Mouse (Mus musculus) ES-E14 (cell line): Measurements from ENCODE around the gene Dlec1. TPM values are rescaled to one million over a fixed set of nuclear protein-coding genes. Genes with fewer than 3 reads are reported as not detected.

ENCODE experiments used
- DNase-seq: peaks from one replicate; pipeline ENCODE4 v3.0.0-alpha.2; 2013; ENCODE audit warnings: low read depth, low spot score
- H3K27ac ChIP-seq: 2 replicates; pipeline ENCODE4 v1.5.1; 2012; ENCODE audit warnings: low read depth, mild to moderate bottlenecking, low read length, moderate library complexity, mixed read lengths; ENCODE audit not compliant: poor library complexity, insufficient read depth, severe bottlenecking
- H3K36me3 ChIP-seq: 2 replicates; pipeline ENCODE4 v1.6.1; 2012; ENCODE audit warnings: mild to moderate bottlenecking, low read length, moderate library complexity, mixed read lengths; ENCODE audit not compliant: control insufficient read depth, poor library complexity, insufficient read depth, severe bottlenecking
- H3K4me1 ChIP-seq, 2 experiments: fragments of 150-350 bp in 1 of 2; sonication (generic) in 1 of 2; 2 replicates each; pipeline ENCODE4 v1.6.1; 2012; ENCODE audit warnings: low read length in 2 of 2, mild to moderate bottlenecking in 1 of 2, mixed read lengths in 1 of 2; ENCODE audit not compliant: control insufficient read depth in 2 of 2, insufficient read depth in 2 of 2, poor library complexity in 1 of 2
- H3K4me3 ChIP-seq, 2 experiments: fragments of 150-350 bp in 1 of 2; sonication (generic) in 1 of 2; 2 replicates each; pipeline ENCODE4 v1.5.1; 2012; ENCODE audit warnings: low read length in 2 of 2, low read depth in 1 of 2, mild to moderate bottlenecking in 1 of 2, mixed read lengths in 1 of 2; ENCODE audit not compliant: insufficient read depth in 1 of 2, poor library complexity in 1 of 2, severe bottlenecking in 1 of 2
- H3K9ac ChIP-seq: 2 replicates; pipeline ENCODE4 v1.6.1; 2012; ENCODE audit warnings: low read depth, mild to moderate bottlenecking, low read length, mixed read lengths; ENCODE audit not compliant: poor library complexity, insufficient read depth, severe bottlenecking
- H3K9me3 ChIP-seq: fragments of 150-350 bp; sonication (generic); 2 replicates; pipeline ENCODE4 v1.6.1; 2012; ENCODE audit warnings: low read depth, mild to moderate bottlenecking, low read length; ENCODE audit not compliant: control insufficient read depth, insufficient read depth
- CHD2 ChIP-seq: IDR thresholded peaks from 2 replicates; pipeline ENCODE4 v1.6.1; 2014; ENCODE audit warnings: mild to moderate bottlenecking, low read depth, low read length, inconsistent platforms
- HCFC1 ChIP-seq: IDR thresholded peaks from 2 replicates; pipeline ENCODE4 v1.6.1; 2012; ENCODE audit warnings: low read length, inconsistent platforms, borderline replicate concordance; ENCODE audit not compliant: insufficient read depth
- MAFK ChIP-seq: IDR thresholded peaks from 2 replicates; pipeline ENCODE4 v1.6.1; 2014; ENCODE audit warnings: mild to moderate bottlenecking, low read depth, low read length, inconsistent platforms; ENCODE audit not compliant: insufficient read depth
- ZC3H11A ChIP-seq: IDR thresholded peaks from 2 replicates; pipeline ENCODE4 v1.6.1; 2012; ENCODE audit warnings: low read depth, mild to moderate bottlenecking, inconsistent platforms, low read length, borderline replicate concordance
- ZNF384 ChIP-seq: IDR thresholded peaks from 2 replicates; pipeline ENCODE4 v1.6.1; 2012; ENCODE audit warnings: low read depth, low read length, inconsistent platforms
- in situ Hi-C, 2 experiments: fragments of 600-800 bp; cut with MboI; formaldehyde crosslinking; loops; one replicate each; pipeline ENCODE4 v1.15.1; 2025; ENCODE audit warnings: low sequenced_read_pairs in 2 of 2, inconsistent platforms in 1 of 2; ENCODE audit not compliant: unreplicated experiment in 2 of 2
- total RNA-seq: library from RNA; depleted of rRNA; stranded (reverse); fragments of 300-350 nt; gene quantifications from 2 replicates; pipeline ENCODE4 v1.2.3, GENCODE M21; 2012

Dlec1 gene
- total RNA-seq, 1 experiment: 1.2 TPM

DNA sequence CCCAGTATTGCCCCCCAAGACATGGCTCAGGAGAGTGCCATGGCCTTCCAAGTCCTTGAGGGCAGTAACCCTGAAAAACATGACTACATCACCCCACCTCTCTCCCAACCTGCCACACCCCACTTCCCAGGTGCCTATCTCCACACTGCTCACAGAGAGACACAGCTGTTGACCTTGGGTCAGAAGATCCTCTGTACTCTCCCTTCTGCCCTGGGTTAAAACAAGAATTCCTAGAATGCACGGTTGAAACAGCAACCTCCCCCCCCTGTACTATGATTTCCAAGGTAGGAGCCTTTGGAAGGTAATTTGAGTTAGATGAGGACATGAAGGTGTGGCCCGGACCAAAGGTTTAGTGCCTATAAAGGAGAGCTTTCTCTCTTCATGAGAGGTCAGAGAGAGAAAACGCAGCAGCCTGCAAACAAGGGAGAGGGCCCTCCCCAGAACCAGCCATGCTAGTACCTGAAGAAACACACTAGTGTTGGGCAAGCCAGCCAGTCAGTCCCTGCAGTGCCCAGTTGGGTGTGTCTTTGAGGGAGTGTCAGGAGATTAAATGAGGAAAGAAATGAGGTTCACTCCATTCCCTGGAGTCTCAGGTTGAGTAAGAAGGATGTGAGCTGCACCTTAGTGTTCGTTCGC, 22.1 kb upstream of the Dlec1 start:
- DNase-seq: no peak
- H3K4me1 ChIP-seq: peaks cover 16 to 53% of the 10 kb centered on the region in 2 experiments
- in situ Hi-C loops: no loop called here
- TF ChIP-seq ZNF384 (no peak), ZC3H11A (no peak), MAFK (no peak), HCFC1 (no peak), CHD2 (no peak)
- no peak overlapping the region for H3K27ac ChIP-seq
- H3K9ac ChIP-seq: no peak overlapping the region
- no peaks in the 10 kb centered on the region for H3K9me3 ChIP-seq
- H3K36me3 ChIP-seq: peaks cover 2% of the 10 kb centered on the region; the same call in 1 of the 2 replicates
- no peak overlapping the region for H3K4me3 ChIP-seq

DNA sequence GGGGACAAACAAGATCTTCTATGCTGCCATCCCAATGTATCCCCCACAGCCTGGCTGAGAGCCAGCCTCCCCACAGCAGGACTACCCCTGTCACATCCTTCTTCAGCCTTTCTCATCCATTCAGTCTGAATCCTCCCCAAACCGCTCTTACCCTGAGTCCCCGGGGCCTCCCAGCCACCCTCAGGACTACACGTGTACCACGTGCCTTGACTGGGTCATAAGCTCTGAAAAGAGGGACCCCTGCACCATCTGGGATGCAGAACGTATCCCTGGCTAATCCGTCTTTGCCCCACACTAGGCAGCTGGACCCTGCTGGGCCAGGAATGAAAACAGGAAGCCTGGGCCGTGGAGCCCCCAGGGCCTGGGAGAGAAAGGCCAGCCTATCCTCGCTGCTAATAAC, 20.2 kb upstream of the Dlec1 start:
- no peak for DNase-seq
- TF ChIP-seq HCFC1: no peak
- TF ChIP-seq ZC3H11A: no peak
- no peak for TF ChIP-seq ZNF384
- TF ChIP-seq CHD2: no peak
- no peak for TF ChIP-seq MAFK
- in situ Hi-C loops: no loop called here
- peak overlapping the region; percentile 23; the same call in 1 of the 2 replicates for H3K9ac ChIP-seq
- peak overlapping the region; percentile 91 for H3K27ac ChIP-seq
- no peak overlapping the region; a peak in 1 of 4 replicates for H3K4me3 ChIP-seq
- peaks cover 14 to 57% of the 10 kb centered on the region in 2 experiments for H3K4me1 ChIP-seq
- no peaks in the 10 kb centered on the region for H3K9me3 ChIP-seq
- peaks cover 2% of the 10 kb centered on the region; the same call in 1 of the 2 replicates for H3K36me3 ChIP-seq

DNA sequence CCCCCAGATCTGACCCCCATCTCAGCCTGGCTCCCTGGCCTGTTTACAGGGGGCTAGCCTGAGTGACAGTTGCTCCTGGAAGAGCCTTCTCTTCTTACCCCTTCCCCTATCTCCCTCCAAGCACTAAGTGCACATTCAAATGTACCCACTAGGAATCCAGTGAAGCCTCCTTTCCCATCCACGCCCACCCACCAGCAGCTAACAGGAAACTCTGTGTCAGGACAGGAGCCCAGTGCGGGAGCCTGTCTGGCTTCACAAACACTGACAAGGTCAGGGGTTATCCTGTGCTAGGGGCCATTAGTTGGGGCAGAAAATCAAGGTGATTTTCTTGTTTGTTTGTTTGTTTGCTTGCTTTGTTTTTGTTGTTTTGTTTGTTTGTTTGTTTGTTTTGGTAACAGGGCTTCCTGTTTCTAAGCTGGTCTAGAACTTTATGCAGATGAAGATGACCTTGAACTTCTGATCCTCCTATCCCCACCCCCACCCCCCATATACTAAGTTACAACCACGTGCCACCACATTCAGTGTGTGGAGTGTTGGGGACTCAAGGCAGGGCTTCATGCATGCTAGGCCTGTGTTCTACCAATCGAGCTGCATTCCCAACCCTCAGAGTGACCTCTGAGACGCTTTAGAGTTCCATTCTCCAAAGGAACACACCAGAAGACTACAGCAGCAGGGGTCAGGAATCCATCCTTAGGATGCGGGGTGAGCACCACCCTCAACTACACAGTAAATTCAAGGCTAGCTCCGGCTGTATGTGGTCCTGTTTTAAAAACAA, 19.4 kb upstream of the Dlec1 start:
- peak overlapping the region; percentile 47; the same call in 1 of the 2 replicates for H3K9ac ChIP-seq

DNA sequence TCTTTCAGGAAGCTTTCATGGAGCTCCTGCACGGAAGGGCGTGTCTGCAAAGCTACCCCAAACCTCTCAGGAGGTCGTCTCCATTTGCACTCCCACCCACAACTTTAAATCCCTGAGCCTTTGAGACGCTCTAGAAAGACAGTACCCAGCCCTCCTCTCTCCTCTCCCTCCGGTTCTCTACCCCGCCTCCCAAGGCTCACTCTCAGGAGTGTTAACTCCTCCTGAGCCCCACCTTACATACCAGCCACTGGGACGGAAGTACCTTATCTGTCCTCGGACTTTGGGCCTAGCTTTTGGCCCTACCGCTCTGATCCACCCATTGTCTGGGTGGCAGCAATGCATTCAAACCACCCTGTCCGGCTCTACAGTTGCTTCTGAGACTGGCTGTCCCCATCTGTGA, 18.3 kb upstream of the Dlec1 start:
- TF ChIP-seq ZC3H11A: no peak
- TF ChIP-seq CHD2: no peak
- TF ChIP-seq MAFK: no peak
- no peak for TF ChIP-seq ZNF384
- no peak for TF ChIP-seq HCFC1
- H3K27ac ChIP-seq: peak overlapping the region; percentile 64; the same call in 1 of the 2 replicates

More for the DNA sequence above, 19.4 kb upstream of the Dlec1 start:
- TF ChIP-seq CHD2: no peak
- no peak for TF ChIP-seq HCFC1
- no peak for TF ChIP-seq ZC3H11A
- no peak for TF ChIP-seq ZNF384
- no peak for TF ChIP-seq MAFK
- peaks cover 14 to 62% of the 10 kb centered on the region in 2 experiments for H3K4me1 ChIP-seq
- H3K4me3 ChIP-seq: no peak overlapping the region
- no peaks in the 10 kb centered on the region for H3K9me3 ChIP-seq
- peak overlapping the region; percentile 91 for H3K27ac ChIP-seq
- peaks cover 2% of the 10 kb centered on the region; the same call in 1 of the 2 replicates for H3K36me3 ChIP-seq
- DNase-seq: no peak
- in situ Hi-C loops: no loop called here

More for the DNA sequence above, 18.3 kb upstream of the Dlec1 start:
- no peak for DNase-seq
- Histone ChIP-seq H3K9me3 (no peaks in the 10 kb centered on the region), H3K4me3 (peak overlapping the region in 1 of 2 experiments; percentile 19; a peak in 2 of 4 replicates), H3K9ac (no peak overlapping the region), H3K36me3 (no peaks in the 10 kb centered on the region), H3K4me1 (peaks cover 14 to 62% of the 10 kb centered on the region in 2 experiments)
- in situ Hi-C loops: no loop called here
